Mouse (Mus musculus) limb, embryonic 12.5 days (tissue): ENCODE results near the gene Cbfb. TPM values are rescaled to one million over a fixed set of nuclear protein-coding genes. Genes with fewer than 3 reads are reported as not detected.
"Not testable (repeated sequence)": the region's sequence is repeated elsewhere in the genome, so short reads cannot be mapped to it uniquely, and the experiment has no call there.

Source experiments
- ATAC-seq: fragments of 200-750 bp; cut with Nextera tagmentation; 2 replicates; pipeline ENCODE4 v1.8.0; 2017; ENCODE audit warnings: low read depth, moderate TSS enrichment; ENCODE audit not compliant: insufficient number of reproducible peaks, insufficient read depth, low FRiP score, low TSS enrichment
- H3K27ac ChIP-seq: fragments of 300-500 bp; sonication (generic); 2 replicates; pipeline ENCODE4 v1.5.1; 2016; ENCODE audit warnings: mild to moderate bottlenecking, moderate library complexity
- H3K27me3 ChIP-seq: fragments of 300-500 bp; sonication (generic); 2 replicates; pipeline ENCODE4 v1.6.1; 2016; ENCODE audit warnings: mild to moderate bottlenecking, moderate library complexity
- H3K36me3 ChIP-seq: fragments of 300-500 bp; sonication (generic); 2 replicates; pipeline ENCODE4 v1.6.1; 2016; ENCODE audit warnings: mild to moderate bottlenecking, moderate library complexity
- H3K4me1 ChIP-seq: fragments of 300-500 bp; sonication (generic); replicated peaks from 2 replicates; pipeline ENCODE4 v1.6.1; 2016
- H3K4me2 ChIP-seq: fragments of 300-500 bp; sonication (generic); 2 replicates; pipeline ENCODE4 v1.6.1; 2016; ENCODE audit warnings: mild to moderate bottlenecking, moderate library complexity
- H3K4me3 ChIP-seq: fragments of 300-500 bp; sonication (generic); replicated peaks from 2 replicates; pipeline ENCODE4 v1.5.1; 2016; ENCODE audit warnings: mild to moderate bottlenecking
- H3K9ac ChIP-seq: fragments of 300-500 bp; sonication (generic); replicated peaks from 2 replicates; pipeline ENCODE4 v1.6.1; 2016; ENCODE audit warnings: mild to moderate bottlenecking, moderate library complexity
- H3K9me3 ChIP-seq: fragments of 300-500 bp; sonication (generic); 2 replicates; pipeline ENCODE4 v1.6.1; 2016; ENCODE audit warnings: mild to moderate bottlenecking, moderate library complexity
- WGBS: fragments of 180-500 bp; shearing (Covaris S2); methylation state at CpG from one replicate; pipeline ENCODE4 v1.1.7; 2016; 5-methylcytosine and 5-hydroxymethylcytosine counted together
- polyA plus RNA-seq: library from polyadenylated mRNA; unstranded; fragments of >200 nt; fragmentation: Nextera tagmentation; extraction: Ambion mirVana; gene quantifications from 2 replicates; pipeline ENCODE4 v1.2.1, GENCODE M21; 2016

Cbfb gene
- polyA plus RNA-seq, 1 experiment from 2014 or later = 109 TPM

GRCm38 (mm10) chr8:105161121-105161652 lies 9.3 kb upstream of the Cbfb start:
- H3K9me3 ChIP-seq = no peaks in the 10 kb centered on the region
- no peak overlapping the region for H3K4me2 ChIP-seq
- 42% methylated on average over 3 of the region's 3 CpGs for WGBS
- H3K9ac ChIP-seq = no peak overlapping the region
- no peak overlapping the region for H3K27ac ChIP-seq
- no peak overlapping the region for H3K4me3 ChIP-seq
- ATAC-seq = no peak
- no peaks in the 10 kb centered on the region; the same call in 1 of the 2 replicates for H3K27me3 ChIP-seq
- peaks cover 21% of the 10 kb centered on the region for H3K4me1 ChIP-seq
- H3K36me3 ChIP-seq = no peaks in the 10 kb centered on the region

GRCm38 (mm10) chr8:105164272-105164902 lies 6.1 kb upstream of the Cbfb start:
- H3K36me3 ChIP-seq = no peaks in the 10 kb centered on the region
- peak; percentile 28 for ATAC-seq
- peak overlapping the region; percentile 89 for H3K27ac ChIP-seq
- H3K4me1 ChIP-seq = peaks cover 24% of the 10 kb centered on the region
- 3% methylated on average over 6 of the region's 6 CpGs for WGBS
- no peak overlapping the region for H3K4me3 ChIP-seq
- peak overlapping the region; percentile 32 for H3K4me2 ChIP-seq
- no peaks in the 10 kb centered on the region for H3K9me3 ChIP-seq
- no peaks in the 10 kb centered on the region for H3K27me3 ChIP-seq
- no peak overlapping the region for H3K9ac ChIP-seq

GRCm38 (mm10) chr8:105165191-105165590 lies 5.3 kb upstream of the Cbfb start:
- Histone ChIP-seq H3K9ac (no peak overlapping the region), H3K4me3 (no peak overlapping the region), H3K4me2 (no peak overlapping the region), H3K27me3 (no peaks in the 10 kb centered on the region), H3K36me3 (no peaks in the 10 kb centered on the region), H3K9me3 (no peaks in the 10 kb centered on the region), H3K27ac (peak overlapping the region; percentile 89; the same call in 1 of the 2 replicates), H3K4me1 (peaks cover 27% of the 10 kb centered on the region)
- no peak for ATAC-seq
- WGBS = 90% methylated on average over 2 of the region's 2 CpGs

GRCm38 (mm10) chr8:105167116-105167515 lies 3.4 kb upstream of the Cbfb start:
- 81% methylated on average over 2 of the region's 2 CpGs for WGBS

GRCm38 (mm10) chr8:105169582-105169981 lies 892 bp upstream of the Cbfb start:
- Histone ChIP-seq H3K36me3 (no peaks in the 10 kb centered on the region; the same call in 1 of the 2 replicates), H3K4me1 (peaks cover 36% of the 10 kb centered on the region), H3K4me3 (no peak overlapping the region), H3K9me3 (no peaks in the 10 kb centered on the region), H3K27ac (peak overlapping the region; percentile 100; the same call in 1 of the 2 replicates), H3K4me2 (peak overlapping the region; percentile 71), H3K9ac (no peak overlapping the region), H3K27me3 (no peaks in the 10 kb centered on the region)
- 40% methylated on average over 3 of the region's 3 CpGs for WGBS
- no peak for ATAC-seq

More at GRCm38 (mm10) chr8:105167116-105167515, 3.4 kb upstream of the Cbfb start:
- H3K27ac ChIP-seq = no peak overlapping the region
- no peaks in the 10 kb centered on the region for H3K9me3 ChIP-seq
- peaks cover 30% of the 10 kb centered on the region for H3K4me1 ChIP-seq
- H3K9ac ChIP-seq = no peak overlapping the region
- no peak overlapping the region for H3K4me3 ChIP-seq
- no peaks in the 10 kb centered on the region for H3K36me3 ChIP-seq
- no peaks in the 10 kb centered on the region for H3K27me3 ChIP-seq
- no peak for ATAC-seq
- H3K4me2 ChIP-seq = no peak overlapping the region

- H3K4me3 ChIP-seq = peak overlapping the region; percentile 91
- peak overlapping the region; percentile 97 for H3K9ac ChIP-seq
- H3K27me3 ChIP-seq = no peaks in the 10 kb centered on the region
- ATAC-seq = 0 out of 2 replicates have a peak, but pooled peaks have one; percentile 17
- H3K9me3 ChIP-seq = no peaks in the 10 kb centered on the region
- peaks cover 31% of the 10 kb centered on the region for H3K4me1 ChIP-seq
- 3% methylated on average over 5 of the region's 5 CpGs for WGBS
- peak overlapping the region; percentile 100 for H3K27ac ChIP-seq
- H3K36me3 ChIP-seq = peaks cover 4% of the 10 kb centered on the region; the same call in 1 of the 2 replicates
- peak overlapping the region; percentile 71 for H3K4me2 ChIP-seq
These were observed 463 bp upstream of the Cbfb start for GRCm38 (mm10) chr8:105170041-105170380.

- Histone ChIP-seq H3K36me3 (peaks cover 17% of the 10 kb centered on the region), H3K9me3 (no peaks in the 10 kb centered on the region), H3K27ac (peak overlapping the region; percentile 100), H3K4me3 (peak overlapping the region; percentile 91), H3K27me3 (no peaks in the 10 kb centered on the region), H3K4me2 (peak overlapping the region; percentile 71), H3K9ac (peak overlapping the region; percentile 97), H3K4me1 (peaks cover 25% of the 10 kb centered on the region)
- peak; percentile 9; the same call in 1 of the 2 replicates for ATAC-seq
- WGBS = under 1% methylated on average over 91 of the region's 92 CpGs
These were observed 885 bp downstream of the Cbfb start for GRCm38 (mm10) chr8:105171116-105172002.

GRCm38 (mm10) chr8:105172003-105172362 lies 1.5 kb downstream of the Cbfb start:
- Histone ChIP-seq H3K27ac (no peak overlapping the region), H3K27me3 (no peaks in the 10 kb centered on the region), H3K4me1 (peaks cover 25% of the 10 kb centered on the region), H3K4me2 (peak overlapping the region; percentile 71), H3K4me3 (peak overlapping the region; percentile 91), H3K9me3 (no peaks in the 10 kb centered on the region), H3K36me3 (peaks cover 23% of the 10 kb centered on the region), H3K9ac (peak overlapping the region; percentile 97)
- WGBS = 37% methylated on average over 6 of the region's 6 CpGs
- no peak for ATAC-seq

- ATAC-seq, H3K27me3 ChIP-seq, H3K4me3 ChIP-seq, H3K27ac ChIP-seq, H3K9ac ChIP-seq, H3K4me2 ChIP-seq, H3K9me3 ChIP-seq: not testable (repeated sequence)
- over 99% methylated on average over 3 of the region's 3 CpGs for whole genome bisulfite sequencing
- Histone ChIP-seq H3K36me3 (peaks cover 41% of the 10 kb centered on the region), H3K4me1 (peaks cover 19% of the 10 kb centered on the region)
These were observed 4.8 kb downstream of the Cbfb start for GRCm38 (mm10) chr8:105175287-105175686.

- Histone ChIP-seq H3K4me2 (no peak overlapping the region), H3K4me1 (peaks cover 8% of the 10 kb centered on the region; the same call in 1 of the 2 replicates), H3K9ac (no peak overlapping the region), H3K9me3 (no peaks in the 10 kb centered on the region), H3K36me3 (peaks cover 62% of the 10 kb centered on the region), H3K27ac (no peak overlapping the region), H3K4me3 (no peak overlapping the region), H3K27me3 (no peaks in the 10 kb centered on the region)
- no peak for ATAC-seq
- WGBS = 69% methylated on average over 6 of the region's 6 CpGs
These were observed 7.8 kb downstream of the Cbfb start for GRCm38 (mm10) chr8:105178211-105178800.

GRCm38 (mm10) chr8:105182201-105182600 lies 11.7 kb downstream of the Cbfb start:
- Histone ChIP-seq H3K27me3 (no peaks in the 10 kb centered on the region), H3K4me2 (no peak overlapping the region), H3K27ac (no peak overlapping the region), H3K9me3 (no peaks in the 10 kb centered on the region), H3K4me3 (no peak overlapping the region), H3K36me3 (peaks cover 57% of the 10 kb centered on the region), H3K4me1 (peaks cover 7% of the 10 kb centered on the region), H3K9ac (no peak overlapping the region)
- ATAC-seq = no peak
- WGBS = 48% methylated on average over 1 of the region's 1 CpGs
